Mouse (Mus musculus): ENCODE measurements at regions not wholly inside any gene's neighbourhood (a gene's known extent, or its start where the extent isn't known, plus 50 kb on each side); places are given as distances from the start of the nearest gene placed in this dataset.

- DNase-seq (ENCODE audit: extremely low read depth, low read depth, low spot score) = no peak
Measured at GRCm38 (mm10) chr11:110588280-110588679, 189.4 kb downstream of the Map2k6 start.

- no peak for DNase-seq (ENCODE audit: extremely low read depth, low read depth, low spot score)
Measured at GRCm38 (mm10) chr11:110595266-110595862, 196.4 kb downstream of the Map2k6 start.

GRCm38 (mm10) chr11:110605041-110605882, 206.3 kb downstream of the Map2k6 start:
- DNase-seq (ENCODE audit: extremely low read depth, low read depth, low spot score) = no peak

- DNase-seq (ENCODE audit: extremely low read depth, low read depth, low spot score) = no peak
Measured at GRCm38 (mm10) chr11:110609276-110609675, 210.4 kb downstream of the Map2k6 start.

- no peak for DNase-seq (ENCODE audit: extremely low read depth, low read depth, low spot score)
Measured at GRCm38 (mm10) chr11:110610831-110611230, 211.9 kb downstream of the Map2k6 start.

- DNase-seq (ENCODE audit: extremely low read depth, low read depth, low spot score) = no peak
Measured at GRCm38 (mm10) chr11:110632001-110632400, 233.1 kb downstream of the Map2k6 start.

- DNase-seq (ENCODE audit: extremely low read depth, low read depth, low spot score) = no peak
Measured at GRCm38 (mm10) chr11:110633351-110633750, 234.4 kb downstream of the Map2k6 start.

- no peak for DNase-seq (ENCODE audit: extremely low read depth, low read depth, low spot score)
Measured at GRCm38 (mm10) chr11:110642485-110642884, 243.6 kb downstream of the Map2k6 start.

- no peak for DNase-seq (ENCODE audit: extremely low read depth, low read depth, low spot score)
Measured at GRCm38 (mm10) chr11:110649575-110650210, 250.8 kb downstream of the Map2k6 start.

GRCm38 (mm10) chr11:110652068-110652467, 253.1 kb downstream of the Map2k6 start:
- DNase-seq (ENCODE audit: extremely low read depth, low read depth, low spot score) = no peak

GRCm38 (mm10) chr11:110656524-110657156, 257.7 kb downstream of the Map2k6 start:
- no peak for DNase-seq (ENCODE audit: extremely low read depth, low read depth, low spot score)

- no peak for DNase-seq (ENCODE audit: extremely low read depth, low read depth, low spot score)
Measured at GRCm38 (mm10) chr11:110657854-110658253, 258.9 kb downstream of the Map2k6 start.

GRCm38 (mm10) chr11:110670626-110671508, 271.9 kb downstream of the Map2k6 start:
- DNase-seq (ENCODE audit: extremely low read depth, low read depth, low spot score) = peak; percentile 37

GRCm38 (mm10) chr11:110672941-110673340, 274.0 kb downstream of the Map2k6 start:
- DNase-seq (ENCODE audit: extremely low read depth, low read depth, low spot score) = no peak

GRCm38 (mm10) chr11:110692824-110693223, 275.0 kb upstream of the Kcnj16 start:
- no peak for DNase-seq (ENCODE audit: extremely low read depth, low read depth, low spot score)

- DNase-seq (ENCODE audit: extremely low read depth, low read depth, low spot score) = no peak
Measured at GRCm38 (mm10) chr11:110697067-110697466, 270.8 kb upstream of the Kcnj16 start.

- DNase-seq (ENCODE audit: extremely low read depth, low read depth, low spot score) = no peak
Measured at GRCm38 (mm10) chr11:110698342-110698741, 269.5 kb upstream of the Kcnj16 start.

GRCm38 (mm10) chr11:110700976-110701375, 266.9 kb upstream of the Kcnj16 start:
- DNase-seq (ENCODE audit: extremely low read depth, low read depth, low spot score) = no peak

- no peak for DNase-seq (ENCODE audit: extremely low read depth, low read depth, low spot score)
Measured at GRCm38 (mm10) chr11:110702119-110702518, 265.7 kb upstream of the Kcnj16 start.

GRCm38 (mm10) chr11:110703511-110703910, 264.3 kb upstream of the Kcnj16 start:
- no peak for DNase-seq (ENCODE audit: extremely low read depth, low read depth, low spot score)
